Mouse (Mus musculus): ENCODE measurements around the gene Gm45837.

The Gm45837 gene

GRCm38 (mm10) chr7:101437876-101438275 is 27.2 kb downstream of the Gm45837 start:
- in situ Hi-C loops (cut with MboI, MseI): no loop called here

- in situ Hi-C loops (cut with MboI, MseI): no loop called here
Observed at GRCm38 (mm10) chr7:101443093-101443492, 32.4 kb downstream of the Gm45837 start.

GRCm38 (mm10) chr7:101444211-101444610 is 33.5 kb downstream of the Gm45837 start:
- in situ Hi-C loops (cut with MboI, MseI): no loop called here

- in situ Hi-C loops (cut with MboI, MseI): loop anchor here (5.0 kb wide), 1 partner anchor 52 kb away; no protein-coding TSS in a partner anchor
Observed at GRCm38 (mm10) chr7:101449855-101450254, 39.2 kb downstream of the Gm45837 start.

- in situ Hi-C loops (cut with MboI, MseI): no loop called here
Observed at GRCm38 (mm10) chr7:101450422-101451401, 40.0 kb downstream of the Gm45837 start.

GRCm38 (mm10) chr7:101452669-101453068 is 42.0 kb downstream of the Gm45837 start:
- in situ Hi-C loops (cut with MboI, MseI): no loop called here

GRCm38 (mm10) chr7:101453296-101453695 is 42.6 kb downstream of the Gm45837 start:
- in situ Hi-C loops (cut with MboI, MseI): no loop called here

GRCm38 (mm10) chr7:101453725-101454124 is 43.0 kb downstream of the Gm45837 start:
- in situ Hi-C loops (cut with MboI, MseI): no loop called here

- in situ Hi-C loops (cut with MboI, MseI): no loop called here
Observed at GRCm38 (mm10) chr7:101454479-101454878, 43.8 kb downstream of the Gm45837 start.

GRCm38 (mm10) chr7:101455141-101455540 is 44.5 kb downstream of the Gm45837 start:
- in situ Hi-C loops (cut with MboI, MseI): no loop called here

- in situ Hi-C loops (cut with MboI, MseI): no loop called here
Observed at GRCm38 (mm10) chr7:101456318-101456717, 45.6 kb downstream of the Gm45837 start.

GRCm38 (mm10) chr7:101456789-101457188 is 46.1 kb downstream of the Gm45837 start:
- in situ Hi-C loops (cut with MboI, MseI): no loop called here

- in situ Hi-C loops (cut with MboI, MseI): no loop called here
Observed at GRCm38 (mm10) chr7:101457283-101457682, 46.6 kb downstream of the Gm45837 start.

GRCm38 (mm10) chr7:101457801-101458200 is 47.1 kb downstream of the Gm45837 start:
- in situ Hi-C loops (cut with MboI, MseI): no loop called here

- in situ Hi-C loops (cut with MboI, MseI): no loop called here
Observed at GRCm38 (mm10) chr7:101458278-101458781, 47.6 kb downstream of the Gm45837 start.

- in situ Hi-C loops (cut with MboI, MseI): no loop called here
Observed at GRCm38 (mm10) chr7:101459305-101459813, 48.7 kb downstream of the Gm45837 start.

- in situ Hi-C loops (cut with MboI, MseI): no loop called here
Observed at GRCm38 (mm10) chr7:101459923-101460607, 49.4 kb downstream of the Gm45837 start.

GRCm38 (mm10) chr7:101460608-101460957 is 49.9 kb downstream of the Gm45837 start:
- in situ Hi-C loops (cut with MboI, MseI): no loop called here

- in situ Hi-C loops (cut with MboI, MseI): no loop called here
Observed at GRCm38 (mm10) chr7:101461571-101461970, 50.9 kb downstream of the Gm45837 start.

- in situ Hi-C loops (cut with MboI, MseI): no loop called here
Observed at GRCm38 (mm10) chr7:101462327-101463068, 51.8 kb downstream of the Gm45837 start.

- in situ Hi-C loops (cut with MboI, MseI): no loop called here
Observed at GRCm38 (mm10) chr7:101463665-101464271, 53.1 kb downstream of the Gm45837 start.
